Mouse (Mus musculus) kidney, adult 18-20 months (tissue): ENCODE results near the gene Vmn2r78.
"Not testable (repeated sequence)": the region's sequence is repeated elsewhere in the genome, so short reads cannot be mapped to it uniquely, and the experiment has no call there.

Experiments
- DNase-seq: peaks from one replicate; pipeline ENCODE4 v3.0.0; 2021

The Vmn2r78 gene

GRCm38 (mm10) chr7:86914794-86915193 is at the start of gene Vmn2r78:
Gene Vmn2r78, plus strand, starts transcription at chr7:86915094.
- not testable (repeated sequence) for DNase-seq

GRCm38 (mm10) chr7:86889470-86890469 is 25.1 kb upstream of the Vmn2r78 start:
- no peak for DNase-seq

- no peak for DNase-seq
Measured at GRCm38 (mm10) chr7:86937288-86937687, 22.4 kb downstream of the Vmn2r78 start.

GRCm38 (mm10) chr7:86994700-86995099 is 79.8 kb downstream of the Vmn2r78 start:
- no peak for DNase-seq

- DNase-seq, result not testable (repeated sequence)
Measured at GRCm38 (mm10) chr7:86995815-86996214, 80.9 kb downstream of the Vmn2r78 start, which contains the start of gene Vmn2r79. Gene Vmn2r79, plus strand, starts transcription at chr7:86996115.
